Mouse (Mus musculus) left cerebral cortex, postnatal 25 days (tissue): ENCODE results near the gene Rab37. TPM values are rescaled to one million over a fixed set of nuclear protein-coding genes. Genes with fewer than 3 reads are reported as not detected.

ENCODE experiments used
- DNase-seq, 2 experiments: peaks; one replicate each; pipeline ENCODE4 v3.0.0; 2022; ENCODE audit warnings: low spot score in 2 of 2, mixed read lengths in 1 of 2
- intact Hi-C: fragments of 180-260 bp; cut with DNase I; formaldehyde crosslinking; loops from one replicate; pipeline ENCODE4 v1.15.1; 2025
- total RNA-seq, 2 experiments: library from RNA; stranded (reverse); gene quantifications; 2 replicates each; pipeline ENCODE4 v1.2.3; 2021

The Rab37 gene
- total RNA-seq, 2 experiments from 2014 or later, result 0.76 to 0.99 TPM

- peak; percentile 77 to 79 for DNase-seq
- intact Hi-C loops, result loop anchor here (1.0 to 5.0 kb wide), 2 partner anchors 70 to 189 kb away; no protein-coding TSS in a partner anchor
Measured at GRCm38 (mm10) chr11:115083376-115084139, 7.7 kb upstream of the Rab37 start.

GRCm38 (mm10) chr11:115084595-115084994 is 6.6 kb upstream of the Rab37 start:
- intact Hi-C loops, result loop anchor here (5.0 kb wide), 1 partner anchor 188 kb away; no protein-coding TSS in a partner anchor
- DNase-seq, result no peak

- no peak for DNase-seq
- intact Hi-C loops, result no loop called here
Measured at GRCm38 (mm10) chr11:115085064-115085463, 6.2 kb upstream of the Rab37 start.

- DNase-seq, result no peak
- intact Hi-C loops, result no loop called here
Measured at GRCm38 (mm10) chr11:115086213-115086612, 5.0 kb upstream of the Rab37 start.

- DNase-seq, result no peak
- intact Hi-C loops, result no loop called here
Measured at GRCm38 (mm10) chr11:115089853-115090252, 1.4 kb upstream of the Rab37 start.

GRCm38 (mm10) chr11:115092140-115092539 is 909 bp downstream of the Rab37 start:
- intact Hi-C loops, result no loop called here

GRCm38 (mm10) chr11:115098203-115098932 is 7.1 kb downstream of the Rab37 start:
- DNase-seq, result peak in 1 of 2 experiments; percentile 3

More at GRCm38 (mm10) chr11:115092140-115092539, 909 bp downstream of the Rab37 start:
- DNase-seq, result no peak

GRCm38 (mm10) chr11:115099241-115099840 is 8.1 kb downstream of the Rab37 start:
- intact Hi-C loops, result no loop called here
- no peak for DNase-seq

More at GRCm38 (mm10) chr11:115098203-115098932, 7.1 kb downstream of the Rab37 start:
- intact Hi-C loops, result no loop called here

GRCm38 (mm10) chr11:115100032-115100621 is 8.9 kb downstream of the Rab37 start:
- DNase-seq, result no peak
- intact Hi-C loops, result no loop called here

GRCm38 (mm10) chr11:115100741-115101140 is 9.5 kb downstream of the Rab37 start:
- DNase-seq, result no peak
- intact Hi-C loops, result no loop called here

- intact Hi-C loops, result no loop called here
Measured at GRCm38 (mm10) chr11:115101615-115102051, 10.4 kb downstream of the Rab37 start.

GRCm38 (mm10) chr11:115102116-115102515 is 10.9 kb downstream of the Rab37 start:
- intact Hi-C loops, result no loop called here
- no peak for DNase-seq

More at GRCm38 (mm10) chr11:115101615-115102051, 10.4 kb downstream of the Rab37 start:
- DNase-seq, result no peak

- intact Hi-C loops, result no loop called here
- no peak for DNase-seq
Measured at GRCm38 (mm10) chr11:115103470-115104413, 12.5 kb downstream of the Rab37 start.

GRCm38 (mm10) chr11:115104769-115105563 is 13.7 kb downstream of the Rab37 start:
- intact Hi-C loops, result no loop called here
- no peak for DNase-seq

GRCm38 (mm10) chr11:115106638-115107037 is 15.4 kb downstream of the Rab37 start:
- intact Hi-C loops, result no loop called here
- DNase-seq, result no peak

- intact Hi-C loops, result no loop called here
Measured at GRCm38 (mm10) chr11:115107403-115107916, 16.2 kb downstream of the Rab37 start.

GRCm38 (mm10) chr11:115108176-115108575 is 16.9 kb downstream of the Rab37 start:
- intact Hi-C loops, result no loop called here
- no peak for DNase-seq

More at GRCm38 (mm10) chr11:115107403-115107916, 16.2 kb downstream of the Rab37 start:
- DNase-seq, result no peak

GRCm38 (mm10) chr11:115110271-115110670 is 19.0 kb downstream of the Rab37 start:
- intact Hi-C loops, result no loop called here
- no peak for DNase-seq
